Mouse (Mus musculus): ENCODE results near the gene Nucb2.

The Nucb2 gene

GRCm38 (mm10) chr7:116503879-116504817, at the start of gene Nucb2:
Gene Nucb2, plus strand, starts transcription at chr7:116504369.
- H3K9me3 ChIP-seq (ENCODE audit: low read length), result no peaks in the 10 kb centered on the region
- peak within 1 kb of the TSS; percentile 95 for H3K4me3 ChIP-seq (replicated peaks; ENCODE audit: low read length)
- H3K36me3 ChIP-seq (ENCODE audit: insufficient read depth, low read length), result no peaks in the 10 kb centered on the region
- H3K27me3 ChIP-seq (ENCODE audit: insufficient read depth, low read length), result no peaks in the 10 kb centered on the region
- TF ChIP-seq POU5F1 (IDR thresholded peaks at IDR 0.05; ENCODE audit: borderline replicate concordance, low read length) (no peak), CTCF (conservative IDR thresholded peaks at IDR 0.05; ENCODE audit: low read length) (no peak), NANOG (IDR thresholded peaks at IDR 0.05; ENCODE audit: borderline replicate concordance, low read length) (no peak)
- peaks cover 8% of the 10 kb centered on the region; the same call in 1 of the 2 replicates for H3K4me1 ChIP-seq (replicated peaks; ENCODE audit: low read depth, low read length)

- Histone ChIP-seq H3K9me3 (ENCODE audit: low read length) (no peaks in the 10 kb centered on the region), H3K4me3 (replicated peaks; ENCODE audit: low read length) (no peak overlapping the region), H3K4me1 (replicated peaks; ENCODE audit: low read depth, low read length) (no peaks in the 10 kb centered on the region), H3K27me3 (ENCODE audit: insufficient read depth, low read length) (0 out of 2 replicates have a peak, but pooled peaks cover 3% of the 10 kb centered on the region), H3K36me3 (ENCODE audit: insufficient read depth, low read length) (no peaks in the 10 kb centered on the region)
- no peak for TF ChIP-seq NANOG (IDR thresholded peaks at IDR 0.05; ENCODE audit: borderline replicate concordance, low read length)
- TF ChIP-seq CTCF (conservative IDR thresholded peaks at IDR 0.05; ENCODE audit: low read length), result no peak
- no peak for TF ChIP-seq POU5F1 (IDR thresholded peaks at IDR 0.05; ENCODE audit: borderline replicate concordance, low read length)
These were observed 47.2 kb upstream of the Nucb2 start for GRCm38 (mm10) chr7:116456964-116457363.

- TF ChIP-seq POU5F1 (IDR thresholded peaks at IDR 0.05; ENCODE audit: borderline replicate concordance, low read length) (no peak), CTCF (conservative IDR thresholded peaks at IDR 0.05; ENCODE audit: low read length) (no peak), NANOG (IDR thresholded peaks at IDR 0.05; ENCODE audit: borderline replicate concordance, low read length) (no peak)
- 0 out of 2 replicates have a peak, but pooled peaks cover 3% of the 10 kb centered on the region for H3K27me3 ChIP-seq (ENCODE audit: insufficient read depth, low read length)
- H3K4me3 ChIP-seq (replicated peaks; ENCODE audit: low read length), result no peak overlapping the region
- peaks cover 4% of the 10 kb centered on the region; the same call in 1 of the 2 replicates for H3K4me1 ChIP-seq (replicated peaks; ENCODE audit: low read depth, low read length)
- no peaks in the 10 kb centered on the region for H3K9me3 ChIP-seq (ENCODE audit: low read length)
- H3K36me3 ChIP-seq (ENCODE audit: insufficient read depth, low read length), result no peaks in the 10 kb centered on the region
These were observed 46.8 kb upstream of the Nucb2 start for GRCm38 (mm10) chr7:116457391-116457790.

GRCm38 (mm10) chr7:116458985-116459441, 45.2 kb upstream of the Nucb2 start:
- H3K4me1 ChIP-seq (replicated peaks; ENCODE audit: low read depth, low read length), result peaks cover 5% of the 10 kb centered on the region; the same call in 1 of the 2 replicates
- no peak for TF ChIP-seq NANOG (IDR thresholded peaks at IDR 0.05; ENCODE audit: borderline replicate concordance, low read length)
- TF ChIP-seq CTCF (conservative IDR thresholded peaks at IDR 0.05; ENCODE audit: low read length), result no peak
- no peak for TF ChIP-seq POU5F1 (IDR thresholded peaks at IDR 0.05; ENCODE audit: borderline replicate concordance, low read length)
- no peak overlapping the region for H3K4me3 ChIP-seq (replicated peaks; ENCODE audit: low read length)
- H3K9me3 ChIP-seq (ENCODE audit: low read length), result no peaks in the 10 kb centered on the region
- no peaks in the 10 kb centered on the region for H3K36me3 ChIP-seq (ENCODE audit: insufficient read depth, low read length)
- H3K27me3 ChIP-seq (ENCODE audit: insufficient read depth, low read length), result 0 out of 2 replicates have a peak, but pooled peaks cover 3% of the 10 kb centered on the region

GRCm38 (mm10) chr7:116462114-116462513, 42.1 kb upstream of the Nucb2 start:
- Histone ChIP-seq H3K4me1 (replicated peaks; ENCODE audit: low read depth, low read length) (peaks cover 5% of the 10 kb centered on the region; the same call in 1 of the 2 replicates), H3K4me3 (replicated peaks; ENCODE audit: low read length) (no peak overlapping the region), H3K9me3 (ENCODE audit: low read length) (no peaks in the 10 kb centered on the region), H3K36me3 (ENCODE audit: insufficient read depth, low read length) (no peaks in the 10 kb centered on the region), H3K27me3 (ENCODE audit: insufficient read depth, low read length) (0 out of 2 replicates have a peak, but pooled peaks cover 3% of the 10 kb centered on the region)
- TF ChIP-seq NANOG (IDR thresholded peaks at IDR 0.05; ENCODE audit: borderline replicate concordance, low read length), result no peak

- no peaks in the 10 kb centered on the region for H3K9me3 ChIP-seq (ENCODE audit: low read length)
- TF ChIP-seq POU5F1 (IDR thresholded peaks at IDR 0.05; ENCODE audit: borderline replicate concordance, low read length) (no peak), CTCF (conservative IDR thresholded peaks at IDR 0.05; ENCODE audit: low read length) (no peak), NANOG (IDR thresholded peaks at IDR 0.05; ENCODE audit: borderline replicate concordance, low read length) (no peak)
- no peaks in the 10 kb centered on the region for H3K4me1 ChIP-seq (replicated peaks; ENCODE audit: low read depth, low read length)
- no peak overlapping the region for H3K4me3 ChIP-seq (replicated peaks; ENCODE audit: low read length)
- H3K27me3 ChIP-seq (ENCODE audit: insufficient read depth, low read length), result no peaks in the 10 kb centered on the region
- no peaks in the 10 kb centered on the region for H3K36me3 ChIP-seq (ENCODE audit: insufficient read depth, low read length)
These were observed 28.3 kb upstream of the Nucb2 start for GRCm38 (mm10) chr7:116475836-116476235.

- TF ChIP-seq POU5F1 (IDR thresholded peaks at IDR 0.05; ENCODE audit: borderline replicate concordance, low read length) (no peak), NANOG (IDR thresholded peaks at IDR 0.05; ENCODE audit: borderline replicate concordance, low read length) (no peak), CTCF (conservative IDR thresholded peaks at IDR 0.05; ENCODE audit: low read length) (no peak)
- Histone ChIP-seq H3K4me3 (replicated peaks; ENCODE audit: low read length) (no peak overlapping the region), H3K9me3 (ENCODE audit: low read length) (no peaks in the 10 kb centered on the region), H3K27me3 (ENCODE audit: insufficient read depth, low read length) (no peaks in the 10 kb centered on the region), H3K36me3 (ENCODE audit: insufficient read depth, low read length) (no peaks in the 10 kb centered on the region), H3K4me1 (replicated peaks; ENCODE audit: low read depth, low read length) (no peaks in the 10 kb centered on the region)
These were observed 27.9 kb upstream of the Nucb2 start for GRCm38 (mm10) chr7:116476264-116476663.

- H3K4me3 ChIP-seq (replicated peaks; ENCODE audit: low read length), result no peak overlapping the region
- TF ChIP-seq POU5F1 (IDR thresholded peaks at IDR 0.05; ENCODE audit: borderline replicate concordance, low read length) (no peak), NANOG (IDR thresholded peaks at IDR 0.05; ENCODE audit: borderline replicate concordance, low read length) (no peak), CTCF (conservative IDR thresholded peaks at IDR 0.05; ENCODE audit: low read length) (no peak)
- no peaks in the 10 kb centered on the region for H3K9me3 ChIP-seq (ENCODE audit: low read length)
- H3K36me3 ChIP-seq (ENCODE audit: insufficient read depth, low read length), result no peaks in the 10 kb centered on the region
- H3K27me3 ChIP-seq (ENCODE audit: insufficient read depth, low read length), result peaks cover 11% of the 10 kb centered on the region
- H3K4me1 ChIP-seq (replicated peaks; ENCODE audit: low read depth, low read length), result no peaks in the 10 kb centered on the region
These were observed 21.1 kb upstream of the Nucb2 start for GRCm38 (mm10) chr7:116483106-116483505.

All from E14TG2a.4 (cell line).